ENCODE assay signal across 14 mouse cellular contexts in the genomic region with DNA sequence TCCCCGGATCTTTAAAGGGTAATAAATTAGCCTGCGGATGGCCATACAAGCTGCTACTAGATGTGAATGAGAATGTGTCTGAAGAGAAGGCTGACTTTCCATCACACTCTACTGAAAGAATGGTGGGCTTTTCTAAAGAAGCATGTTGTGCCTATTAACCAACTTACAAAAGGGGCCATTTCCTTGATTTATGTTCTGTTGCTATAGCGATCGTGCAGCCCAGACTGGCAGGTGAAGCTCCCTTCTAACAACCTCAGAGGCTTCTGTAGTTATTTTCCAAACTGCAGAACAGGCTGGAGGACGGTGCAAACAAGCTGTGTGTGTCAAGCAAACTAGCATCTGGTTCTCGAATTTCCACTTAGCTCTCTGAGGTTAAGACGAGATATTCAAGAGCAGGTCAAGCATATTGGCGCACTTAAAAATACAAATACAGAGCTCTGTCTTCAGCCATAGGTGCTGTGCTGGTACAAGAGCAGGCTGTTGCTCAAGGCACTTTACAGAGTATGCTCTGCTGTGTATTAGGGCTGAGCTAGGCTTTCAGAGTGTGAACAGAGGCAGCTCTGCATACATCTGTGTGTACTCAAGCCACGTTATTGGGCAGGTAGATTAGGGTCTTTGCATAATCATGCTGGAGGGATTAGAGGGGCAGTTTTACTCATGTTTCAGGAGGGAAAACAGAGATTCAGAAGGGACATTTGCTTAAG.
DNase-seq lines count a peak whose midpoint lies in the region; ATAC-seq lines count a peak whose summit lies in the region.
"Had no signal": no experiment of that assay in that cellular context is flagged by ENCODE, and none has a peak within 500 bp of the region (broad histone marks: within the 10 kb centered on the region; RNA-seq: fewer than 3 reads in every experiment).

No protein-coding gene starts in this region.

- H3K27ac ChIP-seq in kidney, embryonic 16.5 days (ENCODE audit: low read length): peak overlapping the region; percentile 48; the same call in 1 of the 2 replicates
- H3K27ac ChIP-seq in forebrain, embryonic 10.5 days: 0 out of 2 replicates have a peak overlapping the region, but pooled peaks have one; percentile 9
- H3K27ac ChIP-seq in neural tube, embryonic 12.5 days: peak overlapping the region; percentile 46; the same call in 1 of the 2 replicates
- H3K27ac ChIP-seq: limb, embryonic 15.5 days had no signal

- H3K9ac ChIP-seq in kidney, embryonic 16.5 days (replicated peaks; ENCODE audit: low read length): no peak overlapping the region
- H3K9ac ChIP-seq in neural tube, embryonic 12.5 days: peak overlapping the region; percentile 13; the same call in 1 of the 2 replicates
- H3K9ac ChIP-seq: limb, embryonic 15.5 days had no signal

- no peak overlapping the region for H3K4me3 ChIP-seq in kidney, embryonic 16.5 days (ENCODE audit: low read length)
- no peak overlapping the region for H3K4me3 ChIP-seq in forebrain, embryonic 10.5 days
- H3K4me3 ChIP-seq in neural tube, embryonic 12.5 days: no peak overlapping the region
- H3K4me3 ChIP-seq: limb, embryonic 15.5 days; myocyte had no signal

- 10% methylated on average over 9 of the region's 9 CpGs for WGBS in kidney, embryonic 16.5 days
- 38% methylated on average over 9 of the region's 9 CpGs for WGBS in forebrain, embryonic 10.5 days
- 7% methylated on average over 9 of the region's 9 CpGs for WGBS in neural tube, embryonic 12.5 days

- no peaks in the 10 kb centered on the region for H3K9me3 ChIP-seq in kidney, embryonic 16.5 days (ENCODE audit: low read length)
- no peaks in the 10 kb centered on the region for H3K9me3 ChIP-seq in forebrain, embryonic 10.5 days
- no peaks in the 10 kb centered on the region for H3K9me3 ChIP-seq in neural tube, embryonic 12.5 days
- H3K9me3 ChIP-seq: limb, embryonic 15.5 days had no signal

- DNase-seq in kidney, adult 11 months: no peak
- peak; percentile 23 for DNase-seq in forebrain, embryonic 10.5 days (ENCODE audit: extremely low spot score, low spot score)
- peak; percentile 67 for DNase-seq in hindlimb bud, embryonic 11.5 days (ENCODE audit: extremely low spot score, low read depth, low spot score)
- DNase-seq in left cerebral cortex, adult 11 months (ENCODE audit: low spot score): no peak
- DNase-seq in thymus, postnatal 25 days: no peak
- DNase-seq: B cell, adult 2 months; kidney, postnatal 14 days had no signal

- no peaks in the 10 kb centered on the region for H3K36me3 ChIP-seq in kidney, embryonic 16.5 days (ENCODE audit: insufficient read depth, low read length)
- H3K36me3 ChIP-seq in forebrain, embryonic 10.5 days (replicated peaks): no peaks in the 10 kb centered on the region
- H3K36me3 ChIP-seq in neural tube, embryonic 12.5 days: no peaks in the 10 kb centered on the region
- H3K36me3 ChIP-seq: limb, embryonic 15.5 days had no signal

- peaks cover 24% of the 10 kb centered on the region for H3K4me1 ChIP-seq in kidney, embryonic 16.5 days (ENCODE audit: insufficient read depth, low read length)
- H3K4me1 ChIP-seq in forebrain, embryonic 10.5 days: peaks cover 36% of the 10 kb centered on the region
- peaks cover 33% of the 10 kb centered on the region for H3K4me1 ChIP-seq in neural tube, embryonic 12.5 days

- H3K4me2 ChIP-seq in kidney, embryonic 16.5 days (replicated peaks; ENCODE audit: low read depth, low read length): peak overlapping the region; percentile 27
- H3K4me2 ChIP-seq in neural tube, embryonic 12.5 days (replicated peaks): peak overlapping the region; percentile 40
- H3K4me2 ChIP-seq: heart, embryonic 11.5 days; limb, embryonic 15.5 days had no signal

- ATAC-seq in kidney, embryonic 16.5 days (ENCODE audit: low FRiP score, low TSS enrichment): peak; percentile 55
- ATAC-seq in neural tube, embryonic 12.5 days (ENCODE audit: low FRiP score, low read depth): peak; percentile 91
- no peak for ATAC-seq in cerebellum, adult (ENCODE audit: insufficient number of reproducible peaks, low FRiP score, low TSS enrichment)
- ATAC-seq: Patski had no signal

- no peaks in the 10 kb centered on the region for H3K27me3 ChIP-seq in kidney, embryonic 16.5 days (ENCODE audit: insufficient read depth, low read length)
- H3K27me3 ChIP-seq in forebrain, embryonic 10.5 days (ENCODE audit: poor library complexity, severe bottlenecking): peaks cover 64% of the 10 kb centered on the region
- H3K27me3 ChIP-seq in neural tube, embryonic 12.5 days (replicated peaks): 0 out of 2 replicates have a peak, but pooled peaks cover 3% of the 10 kb centered on the region

Comparison
In these comparisons a context has a peak if more than half of its experiments do, and no peak if none do; other contexts are left out.
1. DNase-seq: peak in forebrain, embryonic 10.5 days (single experiment) and hindlimb bud, embryonic 11.5 days (single experiment); none in kidney, adult 11 months (single experiment), left cerebral cortex, adult 11 months (single experiment) and thymus, postnatal 25 days (single experiment).
2. Peak in every context shown above with its lines, with median percentiles within 50 percentile points of each other: H3K27ac ChIP-seq.